Mouse (Mus musculus): ENCODE measurements around the gene Gna11.
A peak's percentile ranks its signal among the peaks of the same experiment; 100 is the strongest.

DNA sequence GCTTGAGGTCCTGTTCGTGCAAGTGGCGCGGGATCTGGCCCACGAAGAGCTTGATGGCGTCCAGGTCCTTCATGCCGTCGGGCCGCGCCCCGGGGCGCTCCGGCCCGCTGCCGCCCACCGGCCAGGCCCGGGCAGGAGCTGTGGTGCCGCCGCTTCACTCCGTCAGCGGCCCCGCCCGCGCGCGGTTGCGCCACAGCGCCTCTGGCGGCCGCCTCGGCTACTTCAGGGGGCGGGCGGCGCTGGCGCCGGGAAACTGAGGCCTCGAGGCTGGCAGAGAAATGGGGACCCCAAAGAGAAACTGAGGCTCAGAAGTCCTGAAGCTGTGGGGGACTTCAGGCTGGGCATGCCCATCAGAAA is 62.5 kb downstream of the Gna11 start, which contains the start of gene Celf5:
- TF ChIP-seq CTCF (IDR thresholded peaks at IDR 0.05) (peak; percentile 84), POLR2A (IDR thresholded peaks at IDR 0.05; ENCODE audit: insufficient read depth, low read depth, low read length) (no peak), EP300 (IDR thresholded peaks at IDR 0.05; ENCODE audit: insufficient read depth, low read depth, low read length) (no peak)

Measured in heart, adult 2 months (tissue).